Mouse (Mus musculus): Measurements from ENCODE around the gene Il6ra. TPM values are rescaled to one million over a fixed set of nuclear protein-coding genes. Genes with fewer than 3 reads are reported as not detected.

The Il6ra gene
- polyA plus RNA-seq, 1 experiment from 2014 or later = 0.54 TPM

DNA sequence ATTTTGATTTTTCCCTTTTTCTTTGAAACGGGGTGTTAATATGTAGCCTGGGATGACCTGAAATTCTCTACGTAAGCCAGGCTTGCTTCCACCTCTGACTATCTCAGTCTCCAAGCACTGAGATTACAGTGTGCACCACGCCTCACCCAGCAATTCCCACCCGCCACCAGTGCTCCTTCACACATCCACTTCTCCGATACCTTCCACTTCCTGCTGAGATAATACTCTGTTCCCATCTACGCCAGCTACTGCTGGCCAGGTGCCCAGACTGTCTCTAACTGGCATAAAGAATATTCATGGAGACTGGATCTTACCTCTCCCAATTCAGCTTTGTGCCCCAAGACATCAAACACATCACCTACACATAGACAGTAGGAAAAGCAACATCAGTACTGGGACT, 35.7 kb upstream of the Il6ra start:
- no peak overlapping the region for H3K9ac ChIP-seq (replicated peaks; ENCODE audit: low read depth, low read length)
- H3K4me1 ChIP-seq (replicated peaks; ENCODE audit: control insufficient read depth, insufficient read depth, low read length) = no peaks in the 10 kb centered on the region
- no peak overlapping the region for H3K4me2 ChIP-seq (ENCODE audit: low read length)
- no peaks in the 10 kb centered on the region for H3K27me3 ChIP-seq (replicated peaks; ENCODE audit: control insufficient read depth, insufficient read depth, low read length)
- peaks cover 84% of the 10 kb centered on the region for H3K36me3 ChIP-seq (ENCODE audit: control insufficient read depth, insufficient read depth)
- H3K4me3 ChIP-seq (replicated peaks; ENCODE audit: low read length) = no peak overlapping the region
- no peaks in the 10 kb centered on the region for H3K9me3 ChIP-seq (ENCODE audit: control insufficient read depth, low read length)
- 0 out of 2 replicates have a peak, but pooled peaks have one; percentile 31 for ATAC-seq
- no peak overlapping the region for H3K27ac ChIP-seq (ENCODE audit: low read length)
- WGBS = 64% methylated on average over 6 of the region's 6 CpGs

- H3K9me3 ChIP-seq (ENCODE audit: control insufficient read depth, low read length) = no peaks in the 10 kb centered on the region
- no peaks in the 10 kb centered on the region for H3K4me1 ChIP-seq (replicated peaks; ENCODE audit: control insufficient read depth, insufficient read depth, low read length)
- WGBS = 90% methylated on average over 11 of the region's 11 CpGs
- H3K27ac ChIP-seq (ENCODE audit: low read length) = no peak overlapping the region
- ATAC-seq = no peak
- no peak overlapping the region for H3K9ac ChIP-seq (replicated peaks; ENCODE audit: low read depth, low read length)
- peaks cover 88% of the 10 kb centered on the region for H3K36me3 ChIP-seq (ENCODE audit: control insufficient read depth, insufficient read depth)
- no peaks in the 10 kb centered on the region for H3K27me3 ChIP-seq (replicated peaks; ENCODE audit: control insufficient read depth, insufficient read depth, low read length)
- H3K4me2 ChIP-seq (ENCODE audit: low read length) = no peak overlapping the region
- no peak overlapping the region for H3K4me3 ChIP-seq (replicated peaks; ENCODE audit: low read length)
These were observed 35.0 kb upstream of the Il6ra start for GRCm38 (mm10) chr3:89948021-89948420.

DNA sequence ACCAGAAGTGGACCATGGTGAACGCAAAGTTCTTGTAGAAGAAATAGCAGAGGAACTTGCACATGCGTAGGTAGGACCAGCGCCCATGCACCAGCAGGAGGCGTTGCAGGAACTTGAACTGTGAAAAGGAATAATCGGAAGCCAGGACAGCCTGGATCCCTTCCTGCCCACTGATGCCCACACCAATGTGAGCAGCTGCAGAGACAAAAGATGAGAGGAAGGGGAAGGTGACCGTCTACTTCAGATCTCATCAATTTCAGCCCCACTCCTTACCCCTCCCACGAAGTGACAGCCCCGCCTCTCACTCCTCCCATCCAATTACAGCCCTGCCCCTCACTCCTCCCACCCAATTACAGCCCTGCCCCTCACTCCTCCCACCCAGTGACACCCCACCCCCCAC, 32.0 kb upstream of the Il6ra start:
- H3K9me3 ChIP-seq (ENCODE audit: control insufficient read depth, low read length) = no peaks in the 10 kb centered on the region
- peaks cover 70% of the 10 kb centered on the region for H3K36me3 ChIP-seq (ENCODE audit: control insufficient read depth, insufficient read depth)
- H3K9ac ChIP-seq (replicated peaks; ENCODE audit: low read depth, low read length) = no peak overlapping the region
- H3K27me3 ChIP-seq (replicated peaks; ENCODE audit: control insufficient read depth, insufficient read depth, low read length) = no peaks in the 10 kb centered on the region
- no peak overlapping the region for H3K27ac ChIP-seq (ENCODE audit: low read length)
- H3K4me1 ChIP-seq (replicated peaks; ENCODE audit: control insufficient read depth, insufficient read depth, low read length) = no peaks in the 10 kb centered on the region
- ATAC-seq = no peak
- 82% methylated on average over 8 of the region's 8 CpGs for WGBS
- H3K4me3 ChIP-seq (replicated peaks; ENCODE audit: low read length) = no peak overlapping the region
- no peak overlapping the region for H3K4me2 ChIP-seq (ENCODE audit: low read length)

- Histone ChIP-seq H3K9me3 (ENCODE audit: control insufficient read depth, low read length) (no peaks in the 10 kb centered on the region), H3K9ac (replicated peaks; ENCODE audit: low read depth, low read length) (no peak overlapping the region), H3K27me3 (replicated peaks; ENCODE audit: control insufficient read depth, insufficient read depth, low read length) (no peaks in the 10 kb centered on the region), H3K27ac (ENCODE audit: low read length) (no peak overlapping the region), H3K36me3 (ENCODE audit: control insufficient read depth, insufficient read depth) (peaks cover 56% of the 10 kb centered on the region), H3K4me3 (replicated peaks; ENCODE audit: low read length) (no peak overlapping the region), H3K4me2 (ENCODE audit: low read length) (no peak overlapping the region), H3K4me1 (replicated peaks; ENCODE audit: control insufficient read depth, insufficient read depth, low read length) (no peaks in the 10 kb centered on the region)
- ATAC-seq = no peak
- 85% methylated on average over 9 of the region's 9 CpGs for WGBS
These were observed 29.9 kb upstream of the Il6ra start for GRCm38 (mm10) chr3:89942894-89943293.

- no peak overlapping the region for H3K27ac ChIP-seq (ENCODE audit: low read length)
- H3K4me2 ChIP-seq (ENCODE audit: low read length) = no peak overlapping the region
- no peaks in the 10 kb centered on the region for H3K4me1 ChIP-seq (replicated peaks; ENCODE audit: control insufficient read depth, insufficient read depth, low read length)
- no peaks in the 10 kb centered on the region for H3K27me3 ChIP-seq (replicated peaks; ENCODE audit: control insufficient read depth, insufficient read depth, low read length)
- H3K9me3 ChIP-seq (ENCODE audit: control insufficient read depth, low read length) = peaks cover 3% of the 10 kb centered on the region; the same call in 1 of the 2 replicates
- 92% methylated on average over 3 of the region's 3 CpGs for WGBS
- H3K4me3 ChIP-seq (replicated peaks; ENCODE audit: low read length) = no peak overlapping the region
- H3K36me3 ChIP-seq (ENCODE audit: control insufficient read depth, insufficient read depth) = peaks cover 5% of the 10 kb centered on the region
- ATAC-seq = no peak
- no peak overlapping the region for H3K9ac ChIP-seq (replicated peaks; ENCODE audit: low read depth, low read length)
These were observed 23.5 kb upstream of the Il6ra start for GRCm38 (mm10) chr3:89936495-89936894.

GRCm38 (mm10) chr3:89932925-89933324, 19.9 kb upstream of the Il6ra start:
- Histone ChIP-seq H3K27me3 (replicated peaks; ENCODE audit: control insufficient read depth, insufficient read depth, low read length) (no peaks in the 10 kb centered on the region), H3K4me3 (replicated peaks; ENCODE audit: low read length) (no peak overlapping the region), H3K27ac (ENCODE audit: low read length) (no peak overlapping the region), H3K4me2 (ENCODE audit: low read length) (no peak overlapping the region), H3K9ac (replicated peaks; ENCODE audit: low read depth, low read length) (no peak overlapping the region), H3K4me1 (replicated peaks; ENCODE audit: control insufficient read depth, insufficient read depth, low read length) (no peaks in the 10 kb centered on the region), H3K9me3 (ENCODE audit: control insufficient read depth, low read length) (peaks cover 3% of the 10 kb centered on the region; the same call in 1 of the 2 replicates), H3K36me3 (ENCODE audit: control insufficient read depth, insufficient read depth) (no peaks in the 10 kb centered on the region)
- WGBS = 93% methylated on average over 2 of the region's 2 CpGs
- ATAC-seq = no peak

- H3K9ac ChIP-seq (replicated peaks; ENCODE audit: low read depth, low read length) = no peak overlapping the region
- 80% methylated on average over 4 of the region's 4 CpGs for WGBS
- H3K4me1 ChIP-seq (replicated peaks; ENCODE audit: control insufficient read depth, insufficient read depth, low read length) = no peaks in the 10 kb centered on the region
- no peak overlapping the region for H3K27ac ChIP-seq (ENCODE audit: low read length)
- H3K4me3 ChIP-seq (replicated peaks; ENCODE audit: low read length) = no peak overlapping the region
- no peak for ATAC-seq
- H3K36me3 ChIP-seq (ENCODE audit: control insufficient read depth, insufficient read depth) = no peaks in the 10 kb centered on the region
- no peak overlapping the region for H3K4me2 ChIP-seq (ENCODE audit: low read length)
- H3K27me3 ChIP-seq (replicated peaks; ENCODE audit: control insufficient read depth, insufficient read depth, low read length) = no peaks in the 10 kb centered on the region
- peaks cover 3% of the 10 kb centered on the region; the same call in 1 of the 2 replicates for H3K9me3 ChIP-seq (ENCODE audit: control insufficient read depth, low read length)
These were observed 16.0 kb upstream of the Il6ra start for GRCm38 (mm10) chr3:89928956-89929355.

DNA sequence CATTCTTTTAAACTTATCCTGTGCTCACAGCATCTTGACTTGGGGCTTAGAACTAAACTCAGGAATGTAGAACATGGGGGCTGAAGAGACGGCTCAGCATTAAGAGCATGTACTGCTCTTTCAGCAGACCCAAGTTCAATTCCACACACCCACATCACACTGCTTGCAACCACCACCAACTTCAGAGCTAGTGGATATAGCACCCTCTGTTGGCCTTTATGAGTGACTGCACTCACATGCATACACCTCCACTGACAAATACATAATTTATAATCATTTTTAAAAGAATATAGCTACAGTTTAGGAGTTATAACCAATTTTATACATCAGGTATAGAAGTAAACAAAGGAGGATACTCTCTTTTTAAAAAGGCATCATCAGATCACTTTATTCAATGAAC, 13.4 kb upstream of the Il6ra start:
- WGBS = 95% methylated on average over 1 of the region's 1 CpGs
- H3K9ac ChIP-seq (replicated peaks; ENCODE audit: low read depth, low read length) = no peak overlapping the region
- no peak overlapping the region for H3K4me2 ChIP-seq (ENCODE audit: low read length)
- H3K4me1 ChIP-seq (replicated peaks; ENCODE audit: control insufficient read depth, insufficient read depth, low read length) = no peaks in the 10 kb centered on the region
- H3K27ac ChIP-seq (ENCODE audit: low read length) = no peak overlapping the region
- no peaks in the 10 kb centered on the region for H3K27me3 ChIP-seq (replicated peaks; ENCODE audit: control insufficient read depth, insufficient read depth, low read length)
- no peak overlapping the region for H3K4me3 ChIP-seq (replicated peaks; ENCODE audit: low read length)
- no peak for ATAC-seq
- no peaks in the 10 kb centered on the region for H3K36me3 ChIP-seq (ENCODE audit: control insufficient read depth, insufficient read depth)
- H3K9me3 ChIP-seq (ENCODE audit: control insufficient read depth, low read length) = no peaks in the 10 kb centered on the region

DNA sequence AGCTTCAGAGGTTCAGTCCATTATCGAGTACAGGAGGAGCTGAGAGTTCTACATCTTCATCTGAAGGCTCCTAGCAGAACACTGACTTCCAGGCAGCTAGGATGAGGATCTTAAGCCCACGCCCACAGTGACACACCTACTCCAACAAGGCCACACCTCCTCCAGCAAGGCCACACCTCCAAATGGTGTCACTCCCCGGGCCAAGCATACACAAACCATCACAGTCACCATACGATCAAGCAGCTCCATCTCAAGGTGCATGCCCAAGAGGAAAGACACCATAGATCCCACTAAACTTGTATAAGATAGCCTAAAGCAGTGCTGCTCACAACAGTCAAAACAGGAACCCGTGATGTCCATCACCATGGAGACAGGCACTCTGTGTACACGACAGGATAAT, 7.7 kb upstream of the Il6ra start:
- Histone ChIP-seq H3K4me1 (replicated peaks; ENCODE audit: control insufficient read depth, insufficient read depth, low read length) (no peaks in the 10 kb centered on the region), H3K9ac (replicated peaks; ENCODE audit: low read depth, low read length) (no peak overlapping the region), H3K4me2 (ENCODE audit: low read length) (no peak overlapping the region), H3K4me3 (replicated peaks; ENCODE audit: low read length) (no peak overlapping the region), H3K27ac (ENCODE audit: low read length) (no peak overlapping the region), H3K9me3 (ENCODE audit: control insufficient read depth, low read length) (no peaks in the 10 kb centered on the region), H3K36me3 (ENCODE audit: control insufficient read depth, insufficient read depth) (no peaks in the 10 kb centered on the region), H3K27me3 (replicated peaks; ENCODE audit: control insufficient read depth, insufficient read depth, low read length) (no peaks in the 10 kb centered on the region)
- 78% methylated on average over 6 of the region's 6 CpGs for WGBS
- no peak for ATAC-seq

GRCm38 (mm10) chr3:89917408-89917807, 4.4 kb upstream of the Il6ra start:
- Histone ChIP-seq H3K9me3 (ENCODE audit: control insufficient read depth, low read length) (no peaks in the 10 kb centered on the region), H3K4me3 (replicated peaks; ENCODE audit: low read length) (no peak overlapping the region), H3K4me2 (ENCODE audit: low read length) (no peak overlapping the region), H3K27me3 (replicated peaks; ENCODE audit: control insufficient read depth, insufficient read depth, low read length) (peaks cover 13% of the 10 kb centered on the region), H3K4me1 (replicated peaks; ENCODE audit: control insufficient read depth, insufficient read depth, low read length) (peaks cover 8% of the 10 kb centered on the region), H3K36me3 (ENCODE audit: control insufficient read depth, insufficient read depth) (no peaks in the 10 kb centered on the region), H3K27ac (ENCODE audit: low read length) (no peak overlapping the region), H3K9ac (replicated peaks; ENCODE audit: low read depth, low read length) (no peak overlapping the region)
- no peak for ATAC-seq
- WGBS = 66% methylated on average over 3 of the region's 3 CpGs
